Mouse (Mus musculus) erythroblast, adult 5-6 weeks (primary cell): ENCODE data around the gene Rsu1. TPM values are rescaled to one million over a fixed set of nuclear protein-coding genes. Genes with fewer than 3 reads are reported as not detected.

Experiments used
- ATAC-seq: replicated peaks from 2 replicates; pipeline ENCODE4 v1.8.0; 2016; ENCODE audit warnings: moderate number of reproducible peaks, mild to moderate bottlenecking, moderate TSS enrichment, inconsistent platforms; ENCODE audit not compliant: poor library complexity, low FRiP score, severe bottlenecking
- total RNA-seq, 2 experiments: library from RNA; stranded (forward) in 1 of 2; stranded (reverse) in 1 of 2; fragments of 150-400 nt in 1 of 2; fragments of 200-764, 138-1000 nt in 1 of 2; gene quantifications; 2 replicates each; pipeline versions ENCODE4 v1.2.3 to v1.2.4; 2015 to 2017; ENCODE audit warnings: low replicate concordance in 2 of 2

The Rsu1 gene
- total RNA-seq, 2 experiments from 2014 or later, result 38.4 to 49.3 TPM

- no peak for ATAC-seq
Measured at GRCm38 (mm10) chr2:13087811-13088210, 183.4 kb downstream of the Rsu1 start.

- ATAC-seq, result no peak
Measured at GRCm38 (mm10) chr2:13084223-13084622, 187.0 kb downstream of the Rsu1 start.

- no peak for ATAC-seq
Measured at GRCm38 (mm10) chr2:13080476-13080875, 190.7 kb downstream of the Rsu1 start.

- ATAC-seq, result no peak
Measured at GRCm38 (mm10) chr2:13072243-13072642, 199.0 kb downstream of the Rsu1 start.

GRCm38 (mm10) chr2:13060426-13061170 is 210.6 kb downstream of the Rsu1 start:
- ATAC-seq, result no peak

GRCm38 (mm10) chr2:13048649-13049048 is 222.6 kb downstream of the Rsu1 start:
- ATAC-seq, result no peak

GRCm38 (mm10) chr2:13044555-13044954 is 226.7 kb downstream of the Rsu1 start:
- ATAC-seq, result no peak

- ATAC-seq, result no peak
Measured at GRCm38 (mm10) chr2:13039785-13040184, 231.4 kb downstream of the Rsu1 start.

- ATAC-seq, result no peak
Measured at GRCm38 (mm10) chr2:13038772-13039171, 232.4 kb downstream of the Rsu1 start.

Other genes starting within 250 kb of the Rsu1 start
- gene Cubn, start 220.4 kb upstream of the Rsu1 start, total RNA-seq (2015; ENCODE audit: low replicate concordance), result not detected in 2 replicates
- not detected in 2 replicates for gene Cubn, start 220.4 kb upstream of the Rsu1 start, total RNA-seq (2017; ENCODE audit: low replicate concordance)